Comparison of ENCODE assay signal across 1 mouse cellular context in the genomic region with DNA sequence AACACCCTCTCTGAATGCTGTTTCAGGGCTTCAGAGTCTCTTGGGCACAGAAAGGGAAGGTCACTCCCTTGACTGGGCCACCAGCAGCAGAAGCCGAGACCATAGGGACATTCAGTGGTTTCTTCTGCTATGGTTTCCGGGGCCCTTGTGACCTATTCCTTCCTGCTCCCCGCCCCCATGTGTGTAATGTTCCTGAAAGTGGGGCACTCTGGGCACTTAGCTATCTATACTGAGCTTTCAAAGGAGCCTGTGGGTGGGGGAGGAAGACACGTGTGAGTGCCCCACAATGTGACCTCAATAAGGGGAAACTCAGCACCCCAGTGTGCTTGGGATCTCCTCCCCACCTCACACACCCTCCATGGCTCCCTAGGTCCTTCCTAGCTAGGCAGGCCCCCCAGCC.
TF ChIP-seq lines count a peak whose summit lies in the region.

No protein-coding gene starts in this region.

TF ChIP-seq in CH12.LX, 34 proteins besides CTCF, POLR2A, EP300 and RAD21:
- TF ChIP-seq IRF4 (IDR thresholded peaks at IDR 0.05; ENCODE audit: low read depth, low read length): peak; percentile 60; the same call in 1 of the 2 replicates
- TF ChIP-seq HCFC1 (IDR thresholded peaks at IDR 0.05; ENCODE audit: low read depth, low read length): peak; percentile 55
- peak; percentile 53; the same call in 1 of the 2 replicates for TF ChIP-seq MEF2A (IDR thresholded peaks at IDR 0.05; ENCODE audit: borderline replicate concordance, low read depth, low read length)
- TF ChIP-seq MAX (IDR thresholded peaks at IDR 0.05; ENCODE audit: low read length): peak; percentile 42; the same call in 1 of the 2 replicates
- peak; percentile 68; the same call in 1 of the 2 replicates for TF ChIP-seq MAZ (IDR thresholded peaks at IDR 0.05; ENCODE audit: low read depth, low read length)
- TF ChIP-seq JUN (IDR thresholded peaks at IDR 0.05; ENCODE audit: insufficient read depth, low read depth, low read length): no peak
- TF ChIP-seq KAT2A (IDR thresholded peaks at IDR 0.05; ENCODE audit: insufficient replicate concordance, low read length): no peak
- TF ChIP-seq TCF12 (IDR thresholded peaks at IDR 0.05; ENCODE audit: low read depth, low read length): peak; percentile 32; the same call in 1 of the 2 replicates
- peak; percentile 68; the same call in 1 of the 2 replicates for TF ChIP-seq ELF1 (IDR thresholded peaks at IDR 0.05; ENCODE audit: low read depth, low read length)
- TF ChIP-seq MYC (IDR thresholded peaks at IDR 0.05; ENCODE audit: low read depth, low read length): peak; percentile 69; the same call in 1 of the 2 replicates
- peak; percentile 68 for TF ChIP-seq BHLHE40 (IDR thresholded peaks at IDR 0.05; ENCODE audit: low read depth, low read length)
- TF ChIP-seq ZNF384 (IDR thresholded peaks at IDR 0.05; ENCODE audit: low read depth, low read length): no peak
- TF ChIP-seq USF1 (IDR thresholded peaks at IDR 0.05; ENCODE audit: low read depth, low read length): peak; percentile 34; the same call in 1 of the 2 replicates
- no peak for TF ChIP-seq PAX5 (IDR thresholded peaks at IDR 0.05; ENCODE audit: low read length)
- TF ChIP-seq CHD1 (IDR thresholded peaks at IDR 0.05; ENCODE audit: low read depth, low read length): no peak
- TF ChIP-seq ETS1 (conservative IDR thresholded peaks at IDR 0.05; ENCODE audit: low read depth, low read length): peak; percentile 37; the same call in 1 of the 2 replicates
- TF ChIP-seq CHD2 (IDR thresholded peaks at IDR 0.05; ENCODE audit: low read length): peak; percentile 81
- TF ChIP-seq ZMIZ1 (IDR thresholded peaks at IDR 0.05; ENCODE audit: low read depth, low read length): no peak
